Mouse (Mus musculus) heart, embryonic 14.5 days (tissue): ENCODE data around the gene Numbl. TPM values are rescaled to one million over a fixed set of nuclear protein-coding genes. Genes with fewer than 3 reads are reported as not detected.
"Not testable (repeated sequence)": the region's sequence is repeated elsewhere in the genome, so short reads cannot be mapped to it uniquely, and the experiment has no call there.

Source experiments
- ATAC-seq: fragments of 200-750 bp; cut with Nextera tagmentation; 2 replicates; pipeline ENCODE4 v1.8.0; 2017; ENCODE audit warnings: low read depth, moderate TSS enrichment; ENCODE audit not compliant: insufficient number of reproducible peaks, insufficient read depth, low FRiP score
- H3K27ac ChIP-seq, 2 experiments: fragments of 200-500 bp in 1 of 2; fragments of 300-500 bp in 1 of 2; sonication (generic) in 1 of 2; replicated peaks in 1 of 2; 2 replicates each; pipeline ENCODE4 v1.5.1; 2012 to 2014; ENCODE audit warnings: low read depth in 2 of 2, low read length in 2 of 2, control low read depth in 1 of 2, mild to moderate bottlenecking in 1 of 2, mixed read lengths in 1 of 2; ENCODE audit not compliant: control insufficient read depth in 1 of 2, insufficient read depth in 1 of 2
- H3K27me3 ChIP-seq: fragments of 300-500 bp; sonication (generic); 2 replicates; pipeline ENCODE4 v1.6.1; 2014; ENCODE audit warnings: mild to moderate bottlenecking, low read length, control low read depth; ENCODE audit not compliant: control insufficient read depth, insufficient read depth
- H3K36me3 ChIP-seq: fragments of 300-500 bp; sonication (generic); 2 replicates; pipeline ENCODE4 v1.6.1; 2014; ENCODE audit warnings: mild to moderate bottlenecking, control low read depth, low read length, mixed read lengths; ENCODE audit not compliant: control insufficient read depth, insufficient read depth
- H3K4me1 ChIP-seq, 2 experiments: fragments of 200-500 bp in 1 of 2; fragments of 300-500 bp in 1 of 2; sonication (generic) in 1 of 2; 2 replicates each; pipeline ENCODE4 v1.6.1; 2012 to 2014; ENCODE audit warnings: low read length in 2 of 2, control low read depth in 1 of 2, mixed read lengths in 1 of 2; ENCODE audit not compliant: control insufficient read depth in 2 of 2, insufficient read depth in 2 of 2
- H3K4me2 ChIP-seq: fragments of 300-500 bp; sonication (generic); 2 replicates; pipeline ENCODE4 v1.6.1; 2014; ENCODE audit warnings: mild to moderate bottlenecking, low read length
- H3K4me3 ChIP-seq, 2 experiments: fragments of 200-500 bp in 1 of 2; fragments of 300-500 bp in 1 of 2; sonication (generic) in 1 of 2; 2 replicates each; pipeline ENCODE4 v1.5.1; 2012 to 2014; ENCODE audit warnings: low read length in 2 of 2, mild to moderate bottlenecking in 2 of 2, control low read depth in 1 of 2, low read depth in 1 of 2, moderate library complexity in 1 of 2; ENCODE audit not compliant: control insufficient read depth in 1 of 2, insufficient read depth in 1 of 2
- H3K9ac ChIP-seq: fragments of 300-500 bp; sonication (generic); 2 replicates; pipeline ENCODE4 v1.6.1; 2014; ENCODE audit warnings: mild to moderate bottlenecking, low read length
- H3K9me3 ChIP-seq: fragments of 300-500 bp; sonication (generic); 2 replicates; pipeline ENCODE4 v1.6.1; 2016; ENCODE audit warnings: low read length, control low read depth; ENCODE audit not compliant: control insufficient read depth
- WGBS: fragments of 180-500 bp; shearing (Covaris S2); extraction: QIAGEN DNeasy Blood & Tissue Kit; methylation state at CpG from one replicate; pipeline ENCODE4 v1.1.7; 2014; 5-methylcytosine and 5-hydroxymethylcytosine counted together
- polyA plus RNA-seq: library from polyadenylated mRNA; unstranded; fragments of >200 nt; fragmentation: Nextera tagmentation; extraction: Ambion mirVana; gene quantifications from 2 replicates; pipeline ENCODE4 v1.2.1, GENCODE M21; 2014

Numbl gene
- polyA plus RNA-seq, 1 experiment from 2014 or later, result 5.4 TPM

DNA sequence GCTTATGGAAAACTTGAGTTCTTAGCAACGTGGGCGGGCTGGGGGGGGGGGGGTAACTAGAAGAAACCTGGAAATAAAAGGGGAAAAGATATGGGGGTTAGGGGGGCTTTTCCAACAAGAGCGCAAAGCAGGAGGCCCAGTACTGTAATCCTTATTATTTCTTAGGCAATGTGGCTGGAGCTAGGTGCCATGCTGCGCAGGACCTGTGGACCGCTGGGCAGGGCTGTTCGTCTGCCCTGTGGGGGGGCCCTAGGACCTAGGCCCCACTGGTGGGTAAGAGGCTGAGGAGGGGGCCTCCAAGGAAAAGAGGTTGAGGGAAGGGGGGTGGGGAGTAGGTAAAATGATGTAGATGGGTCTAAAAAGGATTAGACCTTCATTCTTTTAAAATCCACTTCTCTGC lies 24.9 kb upstream of the Numbl start:
- ATAC-seq, result no peak; the same call in 1 of the 2 replicates
- Histone ChIP-seq H3K9ac (peak overlapping the region; percentile 68), H3K4me1 (peaks cover 8 to 9% of the 10 kb centered on the region in 2 experiments; a peak in 3 of 4 replicates), H3K4me2 (peak overlapping the region; percentile 72), H3K4me3 (peak overlapping the region; percentile 50 to 88), H3K27ac (peak overlapping the region in 1 of 2 experiments; percentile 56; a peak in 1 of 4 replicates), H3K36me3 (no peaks in the 10 kb centered on the region), H3K27me3 (no peaks in the 10 kb centered on the region), H3K9me3 (no peaks in the 10 kb centered on the region)
- 5% methylated on average over 6 of the region's 6 CpGs for WGBS

DNA sequence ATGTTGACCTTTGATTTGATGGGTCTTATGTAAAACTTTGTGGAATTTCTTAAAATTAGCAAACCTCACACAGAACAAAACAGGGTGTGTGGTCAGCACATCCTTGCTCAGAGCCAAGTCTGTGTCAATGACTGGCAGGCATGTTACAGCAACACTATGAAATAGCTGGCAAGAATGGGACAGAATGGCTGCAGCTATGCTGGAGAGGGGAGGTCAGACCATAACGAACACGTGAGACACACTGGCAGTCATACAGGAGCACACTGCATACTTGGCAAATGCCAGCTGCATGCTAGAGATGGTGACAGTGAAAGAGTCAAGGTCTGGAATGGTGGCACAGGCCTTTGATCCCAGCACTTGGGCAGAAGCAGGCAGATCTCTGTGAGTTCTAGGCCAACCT lies 22.5 kb upstream of the Numbl start:
- H3K27me3 ChIP-seq, result no peaks in the 10 kb centered on the region
- ATAC-seq, result no peak
- H3K4me1 ChIP-seq, result peaks cover 6% of the 10 kb centered on the region in 2 experiments; a peak in 3 of 4 replicates
- 87% methylated on average over 2 of the region's 2 CpGs for WGBS
- no peaks in the 10 kb centered on the region for H3K9me3 ChIP-seq
- no peak overlapping the region for H3K4me3 ChIP-seq
- H3K4me2 ChIP-seq, result no peak overlapping the region
- peaks cover 14% of the 10 kb centered on the region; the same call in 1 of the 2 replicates for H3K36me3 ChIP-seq
- no peak overlapping the region for H3K27ac ChIP-seq
- H3K9ac ChIP-seq, result no peak overlapping the region

DNA sequence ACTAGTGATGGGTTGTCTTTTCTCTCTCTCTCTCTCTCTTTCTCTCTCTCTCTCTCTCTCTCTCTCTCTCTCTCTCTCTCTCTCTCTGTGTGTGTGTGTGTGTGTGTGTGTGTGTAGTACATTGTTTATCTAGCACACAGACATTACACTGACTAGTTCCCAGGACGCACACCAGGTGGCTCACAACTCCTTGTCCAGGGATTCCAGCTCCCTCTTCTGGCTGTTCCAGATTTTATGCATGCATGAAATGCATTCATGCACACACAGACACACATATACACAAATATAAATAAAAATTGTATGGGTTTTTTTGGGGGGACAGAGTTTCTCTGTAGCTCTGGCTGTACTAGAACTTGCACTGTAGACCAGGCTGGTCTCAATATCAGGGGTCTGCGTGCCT lies 20.7 kb upstream of the Numbl start:
- no peak overlapping the region for H3K4me2 ChIP-seq
- peaks cover 23% of the 10 kb centered on the region for H3K36me3 ChIP-seq
- peaks cover 6% of the 10 kb centered on the region in 2 experiments; a peak in 3 of 4 replicates for H3K4me1 ChIP-seq
- no peaks in the 10 kb centered on the region for H3K27me3 ChIP-seq
- H3K9ac ChIP-seq, result no peak overlapping the region
- H3K9me3 ChIP-seq, result no peaks in the 10 kb centered on the region
- WGBS, result 86% methylated on average over 2 of the region's 2 CpGs
- H3K27ac ChIP-seq, result no peak overlapping the region
- H3K4me3 ChIP-seq, result no peak overlapping the region
- ATAC-seq, result no peak

DNA sequence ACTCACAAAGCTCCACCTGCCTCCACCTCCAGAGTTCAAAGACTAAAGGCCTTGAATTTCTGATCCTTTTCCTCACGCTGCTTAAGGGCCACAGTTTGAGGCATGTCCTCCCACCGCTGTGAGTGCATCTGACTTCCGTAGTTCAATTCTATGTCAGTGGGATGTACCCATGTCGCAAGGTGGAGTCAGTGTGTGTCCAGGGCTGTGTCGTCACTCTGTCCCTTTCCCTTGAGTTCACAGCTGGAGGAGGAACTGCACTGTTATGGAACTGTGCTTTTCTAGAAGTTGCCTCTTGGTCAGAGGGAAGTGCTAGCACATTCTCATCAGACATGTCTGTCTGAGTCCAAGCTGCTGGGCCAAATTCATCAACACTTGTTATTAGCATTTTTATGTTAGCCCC lies 19.7 kb upstream of the Numbl start:
- H3K27ac ChIP-seq, result no peak overlapping the region
- no peaks in the 10 kb centered on the region for H3K9me3 ChIP-seq
- H3K36me3 ChIP-seq, result peaks cover 34% of the 10 kb centered on the region
- no peaks in the 10 kb centered on the region for H3K27me3 ChIP-seq
- no peak overlapping the region for H3K9ac ChIP-seq
- no peak overlapping the region for H3K4me2 ChIP-seq
- no peak for ATAC-seq
- H3K4me1 ChIP-seq, result peaks cover 3% of the 10 kb centered on the region in 2 experiments; a peak in 3 of 4 replicates
- 81% methylated on average over 5 of the region's 5 CpGs for WGBS
- no peak overlapping the region for H3K4me3 ChIP-seq

DNA sequence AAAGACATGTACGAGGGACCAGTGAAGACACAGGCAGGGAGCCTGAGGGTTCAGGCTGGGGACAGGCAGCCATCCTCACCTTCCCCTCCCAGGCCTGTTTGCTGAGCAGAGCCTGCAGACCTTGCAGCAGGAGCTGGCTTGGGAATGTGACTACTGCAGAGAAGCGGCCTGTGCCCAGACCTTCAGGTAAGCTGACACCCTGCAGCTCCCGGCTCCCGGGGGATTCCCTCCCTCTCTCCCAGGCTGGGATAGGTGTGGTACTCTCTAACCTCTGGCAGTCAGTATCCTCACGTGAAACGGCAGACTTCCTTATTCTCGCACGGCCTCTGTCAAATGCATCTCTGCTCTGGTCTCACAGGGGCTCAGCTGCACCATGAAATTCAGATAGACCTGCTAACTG lies 15.0 kb upstream of the Numbl start:
- H3K27ac ChIP-seq, result no peak overlapping the region
- peaks cover 47% of the 10 kb centered on the region for H3K36me3 ChIP-seq
- ATAC-seq, result no peak
- no peak overlapping the region for H3K4me3 ChIP-seq
- no peaks in the 10 kb centered on the region for H3K4me1 ChIP-seq
- no peaks in the 10 kb centered on the region for H3K9me3 ChIP-seq
- WGBS, result 57% methylated on average over 8 of the region's 8 CpGs
- H3K9ac ChIP-seq, result no peak overlapping the region
- no peak overlapping the region for H3K4me2 ChIP-seq
- H3K27me3 ChIP-seq, result no peaks in the 10 kb centered on the region

DNA sequence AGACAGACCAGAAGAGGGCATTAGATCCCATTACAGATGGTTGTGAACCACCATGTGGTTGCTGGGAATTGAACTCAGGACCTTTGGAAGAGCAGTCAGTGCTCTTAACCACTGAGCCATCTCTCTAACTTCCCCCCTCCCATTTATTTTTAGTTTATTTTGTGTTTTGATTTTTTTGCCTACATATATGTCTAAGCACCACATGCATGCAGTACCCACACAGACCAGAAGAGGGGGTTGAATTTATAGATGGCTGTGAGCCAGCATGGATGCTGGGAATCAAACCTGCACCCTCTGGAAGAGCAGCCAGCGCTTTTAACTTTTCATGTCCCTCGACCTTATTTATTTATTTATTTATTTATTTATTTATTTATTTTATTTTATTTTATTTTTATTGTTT lies 14.1 kb upstream of the Numbl start:
- not testable (repeated sequence) for H3K4me2 ChIP-seq, H3K9ac ChIP-seq, H3K27ac ChIP-seq, H3K27me3 ChIP-seq, ATAC-seq, H3K4me1 ChIP-seq, H3K4me3 ChIP-seq, H3K9me3 ChIP-seq
- WGBS, result 83% methylated on average over 2 of the region's 2 CpGs
- peaks cover 43% of the 10 kb centered on the region for H3K36me3 ChIP-seq

DNA sequence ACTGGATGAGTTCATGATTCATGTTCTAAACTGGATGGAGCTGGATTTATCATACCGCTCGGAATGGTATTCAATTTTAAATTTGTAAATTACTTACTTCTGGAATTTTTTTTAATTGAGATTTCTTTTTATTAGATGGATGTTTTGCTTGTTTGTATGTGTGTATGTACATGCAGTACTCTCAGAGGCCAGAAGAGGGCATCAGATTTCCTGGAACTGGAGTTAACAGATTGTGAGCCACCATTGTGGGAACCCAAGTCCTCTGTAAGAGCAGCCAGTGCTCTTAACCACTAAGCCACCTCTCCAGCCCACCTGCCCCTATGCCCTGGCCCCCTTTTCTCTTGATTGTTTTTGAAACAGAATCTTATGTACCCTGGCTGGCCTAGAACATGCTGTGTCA lies 9.1 kb upstream of the Numbl start:
- no peaks in the 10 kb centered on the region for H3K9me3 ChIP-seq
- H3K27ac ChIP-seq, result no peak overlapping the region
- H3K4me3 ChIP-seq, result no peak overlapping the region
- H3K36me3 ChIP-seq, result peaks cover 14% of the 10 kb centered on the region; the same call in 1 of the 2 replicates
- no peaks in the 10 kb centered on the region for H3K27me3 ChIP-seq
- WGBS, result 82% methylated on average over 2 of the region's 2 CpGs
- H3K4me1 ChIP-seq, result peaks cover 0 to 6% of the 10 kb centered on the region in 2 experiments; a peak in 1 of 4 replicates
- ATAC-seq, result no peak
- H3K4me2 ChIP-seq, result no peak overlapping the region
- H3K9ac ChIP-seq, result no peak overlapping the region

DNA sequence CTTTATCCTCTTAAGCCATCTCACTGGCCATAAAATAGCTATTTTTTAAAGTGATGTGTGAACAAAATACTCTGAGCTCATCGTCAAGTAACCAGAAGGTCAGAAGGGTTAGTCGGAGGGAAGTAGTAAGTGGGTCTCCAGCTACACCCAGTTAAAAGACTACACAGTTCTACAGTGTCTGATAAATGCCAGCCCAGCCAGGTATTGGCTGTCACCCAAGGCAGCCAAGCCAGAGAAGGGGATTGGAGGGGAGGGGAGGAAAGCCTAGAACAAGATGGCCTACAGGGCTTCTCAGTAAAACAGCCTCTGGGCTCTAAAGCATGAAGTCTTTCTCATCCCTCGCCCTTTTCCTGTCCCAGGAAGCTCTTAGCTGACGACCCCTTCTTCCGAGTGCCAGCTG lies 8.3 kb upstream of the Numbl start:
- no peak for ATAC-seq
- WGBS, result 72% methylated on average over 5 of the region's 5 CpGs
- H3K9me3 ChIP-seq, result no peaks in the 10 kb centered on the region
- H3K4me2 ChIP-seq, result no peak overlapping the region
- H3K36me3 ChIP-seq, result peaks cover 14% of the 10 kb centered on the region; the same call in 1 of the 2 replicates
- H3K27ac ChIP-seq, result no peak overlapping the region
- no peaks in the 10 kb centered on the region for H3K27me3 ChIP-seq
- no peak overlapping the region for H3K9ac ChIP-seq
- H3K4me1 ChIP-seq, result peaks cover 0 to 6% of the 10 kb centered on the region in 2 experiments; a peak in 1 of 4 replicates
- no peak overlapping the region for H3K4me3 ChIP-seq
